Mouse (Mus musculus) midbrain, embryonic 16.5 days (tissue): ENCODE measurements at regions not wholly inside any gene's neighbourhood (a gene's known extent, or its start where the extent isn't known, plus 50 kb on each side); places are given as distances from the start of the nearest gene placed in this dataset.
"Not testable (repeated sequence)": the region's sequence is repeated elsewhere in the genome, so short reads cannot be mapped to it uniquely, and the experiment has no call there.

Source experiments
- ATAC-seq: fragments of 200-750 bp; cut with Nextera tagmentation; 2 replicates; pipeline ENCODE4 v1.8.0; 2017; ENCODE audit warnings: moderate TSS enrichment
- H3K27ac ChIP-seq: fragments of 300-500 bp; sonication (generic); 2 replicates; pipeline ENCODE4 v1.5.1; 2014; ENCODE audit warnings: mild to moderate bottlenecking, low read length, mixed read lengths
- H3K27me3 ChIP-seq: fragments of 300-500 bp; sonication (generic); 2 replicates; pipeline ENCODE4 v1.6.1; 2014; ENCODE audit warnings: low read depth, low read length, mixed read lengths; ENCODE audit not compliant: control insufficient read depth, insufficient read depth
- H3K36me3 ChIP-seq: fragments of 300-500 bp; sonication (generic); 2 replicates; pipeline ENCODE4 v1.6.1; 2014; ENCODE audit warnings: mild to moderate bottlenecking, low read length, moderate library complexity, mixed read lengths; ENCODE audit not compliant: control insufficient read depth, insufficient read depth
- H3K4me1 ChIP-seq: fragments of 300-500 bp; sonication (generic); 2 replicates; pipeline ENCODE4 v1.6.1; 2014; ENCODE audit warnings: mild to moderate bottlenecking, low read length, mixed read lengths; ENCODE audit not compliant: control insufficient read depth, insufficient read depth
- H3K4me2 ChIP-seq: fragments of 300-500 bp; sonication (generic); 2 replicates; pipeline ENCODE4 v1.6.1; 2014; ENCODE audit warnings: mild to moderate bottlenecking, low read length, mixed read lengths
- H3K4me3 ChIP-seq: fragments of 300-500 bp; sonication (generic); 2 replicates; pipeline ENCODE4 v1.5.1; 2014; ENCODE audit warnings: low read depth, mild to moderate bottlenecking, low read length, moderate library complexity, mixed read lengths
- H3K9ac ChIP-seq: fragments of 300-500 bp; sonication (generic); 2 replicates; pipeline ENCODE4 v1.6.1; 2014; ENCODE audit warnings: low read depth, low read length, mixed read lengths
- H3K9me3 ChIP-seq: fragments of 300-500 bp; sonication (generic); replicated peaks from 2 replicates; pipeline ENCODE4 v1.6.1; 2014; ENCODE audit warnings: mild to moderate bottlenecking, low read length, mixed read lengths; ENCODE audit not compliant: control insufficient read depth, poor library complexity, severe bottlenecking
- WGBS: fragments of 180-500 bp; shearing (Covaris S2); extraction: QIAGEN DNeasy Blood & Tissue Kit; methylation state at CpG from one replicate; pipeline ENCODE4 v1.1.7; 2014; 5-methylcytosine and 5-hydroxymethylcytosine counted together

GRCm38 (mm10) chr3:31603237-31603636 lies 293.1 kb upstream of the Slc7a14 start:
- Histone ChIP-seq H3K9me3 (no peaks in the 10 kb centered on the region), H3K4me3 (no peak overlapping the region), H3K36me3 (no peaks in the 10 kb centered on the region), H3K4me1 (no peaks in the 10 kb centered on the region), H3K4me2 (no peak overlapping the region), H3K27me3 (no peaks in the 10 kb centered on the region), H3K9ac (no peak overlapping the region), H3K27ac (no peak overlapping the region)
- 20% methylated on average over 7 of the region's 7 CpGs for WGBS
- peak; percentile 62; the same call in 1 of the 2 replicates for ATAC-seq

- WGBS: 80% methylated on average over 4 of the region's 4 CpGs
- H3K9me3 ChIP-seq, ATAC-seq, H3K4me2 ChIP-seq, H3K36me3 ChIP-seq, H3K27me3 ChIP-seq, H3K27ac ChIP-seq, H3K9ac ChIP-seq, H3K4me3 ChIP-seq, H3K4me1 ChIP-seq: not testable (repeated sequence)
Measured at GRCm38 (mm10) chr3:31596581-31596980, 286.4 kb upstream of the Slc7a14 start.

GRCm38 (mm10) chr3:31585971-31586370 lies 275.8 kb upstream of the Slc7a14 start:
- no peak for ATAC-seq
- Histone ChIP-seq H3K27me3 (no peaks in the 10 kb centered on the region), H3K9ac (no peak overlapping the region), H3K36me3 (no peaks in the 10 kb centered on the region), H3K4me2 (no peak overlapping the region), H3K4me1 (no peaks in the 10 kb centered on the region), H3K9me3 (no peaks in the 10 kb centered on the region), H3K4me3 (no peak overlapping the region), H3K27ac (no peak overlapping the region)
- 58% methylated on average over 2 of the region's 2 CpGs for WGBS

GRCm38 (mm10) chr3:31573849-31574248 lies 263.7 kb upstream of the Slc7a14 start:
- peaks cover 4% of the 10 kb centered on the region; the same call in 1 of the 2 replicates for H3K9me3 ChIP-seq
- no peak for ATAC-seq
- H3K27ac ChIP-seq: no peak overlapping the region
- H3K36me3 ChIP-seq: no peaks in the 10 kb centered on the region
- no peaks in the 10 kb centered on the region for H3K27me3 ChIP-seq
- H3K4me2 ChIP-seq: no peak overlapping the region
- WGBS: 92% methylated on average over 3 of the region's 3 CpGs
- no peak overlapping the region for H3K9ac ChIP-seq
- no peak overlapping the region for H3K4me3 ChIP-seq
- no peaks in the 10 kb centered on the region for H3K4me1 ChIP-seq
